Mouse (Mus musculus) mesoderm, embryonic 11.5 days (tissue): ENCODE measurements around the gene Exosc5.

Experiments used
- DNase-seq: peaks from one replicate; pipeline ENCODE4 v3.0.0-alpha.2; 2012; ENCODE audit warnings: low read depth, low spot score

The Exosc5 gene

DNA sequence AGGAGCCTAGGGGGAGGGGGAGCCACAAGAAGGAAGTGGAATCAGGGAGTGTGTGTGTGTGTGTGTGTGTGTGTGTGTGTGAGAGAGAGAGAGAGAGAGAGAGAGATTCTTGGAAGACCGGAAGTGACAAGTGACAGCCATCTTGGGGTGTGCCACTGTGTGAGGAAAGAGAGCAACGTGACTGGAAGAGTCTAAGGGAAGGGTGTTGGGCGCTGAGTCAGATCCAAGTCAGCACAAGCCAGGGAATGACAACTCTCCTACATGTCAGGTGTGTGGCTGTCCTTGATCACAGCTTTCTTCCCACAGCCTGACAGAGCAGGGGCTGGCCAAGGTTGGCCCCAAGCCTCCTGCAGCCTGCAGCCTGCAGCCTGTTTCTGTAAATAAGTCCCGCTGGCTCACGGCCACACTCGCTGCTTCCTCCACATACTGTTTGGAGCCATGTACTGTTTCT, 46.9 kb downstream of the Exosc5 start:
- DNase-seq, result no peak

DNA sequence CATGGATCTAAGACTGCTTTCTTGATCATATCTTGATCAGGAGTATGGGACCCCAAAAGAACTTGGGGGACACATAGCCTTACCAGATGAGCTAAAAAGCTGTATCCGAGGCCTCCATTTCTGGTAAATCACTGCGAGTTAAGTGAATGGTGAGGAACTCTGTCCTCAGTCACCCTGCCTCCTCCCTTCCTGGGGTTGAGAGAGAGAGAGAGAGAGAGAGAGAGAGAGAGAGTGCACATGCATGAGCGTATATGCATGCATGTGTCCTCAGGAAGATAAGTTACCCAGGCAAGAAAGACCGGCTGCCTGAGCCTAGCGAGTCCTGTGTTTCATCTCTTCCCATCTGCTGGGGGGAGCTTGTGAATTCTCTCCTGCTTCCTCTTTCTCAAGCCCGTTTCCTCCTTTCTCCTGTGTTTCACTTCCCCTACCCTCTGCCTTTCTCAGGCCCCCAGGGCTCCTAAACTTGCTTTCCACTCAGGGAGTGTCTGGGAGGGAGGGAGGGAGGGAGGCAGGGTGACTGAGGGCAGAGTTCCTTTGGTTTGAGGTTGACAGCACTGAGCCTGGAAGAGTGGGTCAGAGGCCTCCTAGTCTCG, 47.7 kb downstream of the Exosc5 start:
- DNase-seq, result no peak

DNA sequence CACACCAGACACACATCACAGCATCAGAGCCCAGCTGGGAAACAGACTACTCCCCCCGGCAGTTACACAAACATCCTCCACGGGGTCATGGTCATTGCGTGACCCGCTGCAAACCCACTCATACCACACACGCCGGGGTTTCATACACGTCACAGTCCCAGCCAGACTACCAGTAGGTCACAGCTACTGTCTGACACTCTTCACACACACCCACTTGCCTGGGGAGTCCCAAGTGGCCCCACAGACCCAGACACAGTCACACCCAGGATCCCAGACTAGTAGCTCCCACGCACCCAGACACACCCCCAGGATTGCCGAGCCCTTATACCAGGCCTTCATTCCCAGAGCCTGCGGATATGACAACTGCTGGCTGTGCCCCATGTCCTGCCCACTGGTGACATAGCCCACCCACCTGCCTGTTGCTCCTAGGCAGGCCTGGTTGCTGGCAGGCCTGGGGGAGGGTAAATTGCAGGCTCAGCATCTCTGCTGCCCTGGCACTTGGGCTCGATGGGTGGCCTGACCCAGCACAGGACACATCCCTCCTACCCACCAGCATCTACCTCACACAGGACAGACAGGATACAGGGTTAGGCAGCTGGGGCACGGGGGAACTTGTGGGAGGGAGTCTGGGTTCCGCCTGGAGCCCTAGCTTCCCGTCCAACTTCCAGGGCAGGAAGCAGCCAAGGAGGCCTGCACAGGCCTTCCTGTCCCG, 48.8 kb downstream of the Exosc5 start:
- no peak for DNase-seq

DNA sequence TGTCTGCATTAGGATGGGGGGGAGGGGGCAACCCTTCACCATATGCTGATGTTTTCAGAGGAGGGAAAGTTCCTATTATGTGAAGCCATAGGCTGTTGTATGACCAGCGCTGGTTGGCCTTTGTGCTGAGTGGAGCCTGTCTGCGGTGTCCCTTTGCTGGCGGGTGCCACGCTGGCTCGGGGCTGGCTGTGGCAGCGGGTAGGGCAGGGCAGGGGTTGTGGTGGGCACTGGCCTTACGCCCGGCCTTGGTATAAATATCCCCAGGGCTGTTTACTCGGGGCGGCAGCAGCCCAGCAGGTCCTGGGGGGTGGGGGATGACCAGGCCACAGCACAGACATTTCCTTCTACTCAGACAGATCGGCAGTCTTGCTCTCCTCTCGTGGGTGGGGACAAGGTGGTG, 51.0 kb downstream of the Exosc5 start:
- no peak for DNase-seq

DNA sequence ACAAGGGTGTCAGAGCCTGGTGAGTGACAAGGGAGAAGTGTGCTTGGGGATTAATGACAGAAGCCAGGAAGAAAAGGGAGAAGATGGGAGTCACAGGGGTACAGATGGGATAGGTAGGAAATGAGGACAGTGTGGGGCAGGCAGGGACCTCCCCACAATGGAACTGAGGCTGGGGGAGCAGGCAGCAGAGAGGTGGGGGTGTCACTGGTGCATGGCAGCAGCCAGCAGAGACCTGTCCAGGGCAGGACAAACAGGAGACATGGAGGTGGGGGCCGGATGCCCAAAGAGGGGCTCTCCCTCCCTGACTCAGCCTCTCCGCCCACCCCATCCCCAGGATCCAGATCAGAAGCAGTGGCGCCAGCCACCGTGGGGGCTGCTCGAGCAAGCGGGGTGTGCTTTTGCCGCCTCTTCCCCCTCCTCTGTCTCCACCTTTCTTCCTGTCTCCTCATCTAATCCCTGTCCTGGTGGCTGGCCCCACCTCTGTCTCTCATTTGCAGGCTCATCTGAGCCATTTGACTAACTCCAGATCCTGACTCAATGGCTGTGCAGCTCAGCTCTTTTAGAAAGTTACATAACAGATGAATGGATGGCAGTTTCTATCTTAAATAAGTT, 51.7 kb downstream of the Exosc5 start:
- DNase-seq, result no peak

DNA sequence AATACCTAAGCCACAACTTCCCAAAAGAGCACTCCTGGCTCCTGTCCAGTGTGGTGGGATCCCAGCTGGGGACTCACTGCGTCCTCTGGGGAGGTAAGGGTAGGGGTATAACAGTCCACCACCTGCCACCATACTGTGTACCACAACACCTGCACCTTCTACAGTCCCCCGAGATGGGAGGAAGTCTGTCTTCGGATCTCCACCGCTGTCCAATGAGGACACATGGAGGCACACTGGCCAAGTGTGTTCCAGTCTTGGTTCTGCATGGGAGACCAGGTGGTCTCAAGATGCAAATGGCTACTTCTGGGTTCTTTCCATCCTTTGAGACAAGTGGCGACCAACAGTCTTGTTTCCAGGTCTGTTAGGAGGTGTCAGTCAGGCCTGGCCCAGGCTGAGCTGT, 52.2 kb downstream of the Exosc5 start:
- no peak for DNase-seq

DNA sequence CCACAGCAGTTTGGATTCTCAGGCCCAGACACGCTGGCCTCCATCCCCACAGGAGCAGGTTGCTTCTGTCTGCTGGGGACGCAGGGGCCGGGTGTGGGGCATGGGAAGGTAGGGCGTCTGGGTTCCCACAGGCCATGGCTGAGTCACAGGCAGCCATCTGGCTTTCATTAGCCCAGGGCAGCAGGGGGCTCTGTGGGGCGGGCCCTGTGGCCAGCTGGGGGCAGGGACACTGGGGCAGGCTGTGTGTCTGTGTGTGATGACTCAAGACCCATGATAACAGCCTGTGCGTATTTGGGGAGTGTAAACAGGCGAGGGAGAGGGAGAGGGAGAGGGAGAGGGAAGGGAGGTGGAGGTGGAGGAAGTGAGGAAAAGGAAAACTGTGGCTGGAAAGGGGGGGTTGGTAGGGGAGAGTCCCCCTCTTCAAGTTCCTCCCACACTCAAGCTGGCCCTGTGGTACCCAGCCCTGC, 52.8 kb downstream of the Exosc5 start:
- peak; percentile 68 for DNase-seq

DNA sequence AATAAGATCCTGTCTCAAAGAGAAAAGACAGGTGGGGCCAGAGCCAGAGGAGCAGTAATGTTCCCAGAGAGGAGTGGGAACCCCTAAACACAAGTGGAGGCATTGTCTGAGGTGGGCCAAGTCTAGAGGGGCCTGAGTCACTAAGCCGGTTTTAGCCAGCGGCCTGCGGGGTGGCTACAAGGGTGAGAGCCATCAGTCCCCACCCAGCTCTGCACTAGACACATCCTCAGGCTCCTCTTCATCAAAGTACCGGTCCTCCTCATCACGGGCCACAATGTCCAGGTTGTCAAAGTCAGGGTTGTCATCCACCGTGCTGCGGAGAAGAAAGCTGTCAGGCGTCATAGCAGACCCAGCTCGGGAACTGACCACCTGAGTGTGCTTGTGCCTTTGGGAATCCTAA, 53.8 kb downstream of the Exosc5 start:
- DNase-seq, result no peak

DNA sequence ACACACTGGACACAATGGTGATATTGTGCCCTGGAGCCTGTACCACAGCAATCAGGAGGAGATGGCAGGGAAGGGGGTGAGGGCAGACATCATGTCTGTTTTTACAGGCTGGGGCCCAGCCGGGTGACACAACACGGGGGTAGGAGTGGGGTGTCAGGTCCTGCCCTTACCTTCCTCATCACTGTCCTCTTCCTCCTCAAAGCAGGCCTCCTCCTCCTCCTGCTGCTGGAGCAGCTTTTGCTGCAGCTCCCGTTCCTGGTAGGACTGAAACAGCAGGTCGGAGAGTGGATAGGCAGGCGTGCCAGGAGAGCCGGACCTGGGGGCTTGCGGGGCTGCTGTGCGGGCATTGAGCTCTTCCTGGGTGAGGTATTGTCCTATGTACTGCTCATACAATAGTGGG, 55.6 kb downstream of the Exosc5 start:
- DNase-seq, result no peak

DNA sequence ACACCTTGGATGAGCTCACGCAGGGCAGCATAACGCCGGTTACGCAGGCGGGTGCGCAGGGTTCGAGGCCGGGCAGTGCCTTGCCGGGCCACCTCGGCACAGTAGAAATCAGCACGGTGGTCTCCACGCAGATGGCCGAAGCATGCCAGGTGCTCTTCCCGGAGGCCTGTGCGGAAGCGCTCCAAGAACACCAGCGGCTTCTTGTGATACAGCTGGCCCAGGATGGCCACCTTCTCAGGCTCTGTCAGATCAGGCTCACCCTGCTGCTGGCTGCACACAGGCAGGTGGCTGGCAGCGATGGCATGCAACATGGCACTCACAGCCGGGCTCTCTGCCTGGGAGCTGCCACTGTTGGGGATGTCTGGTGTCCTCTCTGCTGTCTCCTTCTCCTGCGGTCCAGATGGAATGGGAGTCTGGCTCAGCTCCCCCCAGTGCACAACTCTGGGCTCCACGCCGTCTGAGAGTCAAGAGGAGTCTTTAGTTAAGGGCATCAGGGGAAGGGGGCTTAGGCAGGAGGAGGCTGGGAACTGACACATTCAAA, 56.8 kb downstream of the Exosc5 start:
- DNase-seq, result no peak

DNA sequence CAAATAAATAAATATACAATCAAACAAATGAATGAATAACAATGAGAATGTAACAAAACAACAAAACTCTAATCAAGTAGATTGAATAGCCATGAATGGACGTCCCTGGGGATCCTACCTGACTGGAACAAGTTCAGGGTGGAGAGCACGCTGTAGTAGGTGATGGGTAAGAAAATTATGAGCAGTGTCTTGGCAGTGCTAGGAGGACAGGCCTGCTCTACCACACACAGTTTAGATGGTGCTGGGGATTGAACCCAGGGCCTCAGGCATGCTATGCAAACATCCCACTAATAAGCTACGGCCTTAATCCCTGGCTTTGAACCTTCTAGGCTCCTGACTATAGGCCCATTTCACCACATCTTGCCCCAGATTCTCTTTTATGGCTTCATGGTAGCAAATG, 58.5 kb downstream of the Exosc5 start:
- DNase-seq, result no peak

DNA sequence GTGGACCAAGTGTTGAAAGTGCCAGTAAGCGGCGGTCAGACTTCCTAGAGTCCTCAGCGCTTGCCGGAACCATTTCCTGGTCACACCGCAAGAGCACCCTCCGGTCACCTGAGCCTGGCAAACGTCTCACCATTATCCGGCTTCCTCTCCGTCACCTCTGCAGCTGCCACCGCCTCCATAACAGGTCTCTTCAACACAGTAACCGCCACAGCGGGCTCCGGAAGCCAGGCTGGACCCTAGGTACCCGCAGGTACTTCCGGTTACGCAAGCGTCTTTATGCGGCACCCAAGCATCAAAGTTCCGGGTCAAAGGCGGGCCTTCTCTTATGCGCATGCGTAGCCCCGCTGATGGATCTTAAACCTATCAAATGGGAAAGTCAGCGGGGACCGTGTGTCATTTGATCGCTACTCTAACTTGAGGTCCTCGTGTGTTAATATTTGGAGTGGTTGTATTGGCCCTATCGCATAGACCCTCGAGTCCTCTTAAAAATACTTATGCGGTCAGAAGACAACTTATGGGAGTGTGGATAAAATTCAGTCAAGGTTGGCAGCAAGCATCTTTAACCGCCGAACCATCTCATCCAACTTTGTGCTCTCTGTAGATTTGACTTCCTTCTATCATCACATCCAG, 59.9 kb downstream of the Exosc5 start, which contains the start of gene Ccdc97:
Gene Ccdc97 (minus strand): TSS at position 301 of the 630 bp plus-strand sequence.
- peak; percentile 94 for DNase-seq

DNA sequence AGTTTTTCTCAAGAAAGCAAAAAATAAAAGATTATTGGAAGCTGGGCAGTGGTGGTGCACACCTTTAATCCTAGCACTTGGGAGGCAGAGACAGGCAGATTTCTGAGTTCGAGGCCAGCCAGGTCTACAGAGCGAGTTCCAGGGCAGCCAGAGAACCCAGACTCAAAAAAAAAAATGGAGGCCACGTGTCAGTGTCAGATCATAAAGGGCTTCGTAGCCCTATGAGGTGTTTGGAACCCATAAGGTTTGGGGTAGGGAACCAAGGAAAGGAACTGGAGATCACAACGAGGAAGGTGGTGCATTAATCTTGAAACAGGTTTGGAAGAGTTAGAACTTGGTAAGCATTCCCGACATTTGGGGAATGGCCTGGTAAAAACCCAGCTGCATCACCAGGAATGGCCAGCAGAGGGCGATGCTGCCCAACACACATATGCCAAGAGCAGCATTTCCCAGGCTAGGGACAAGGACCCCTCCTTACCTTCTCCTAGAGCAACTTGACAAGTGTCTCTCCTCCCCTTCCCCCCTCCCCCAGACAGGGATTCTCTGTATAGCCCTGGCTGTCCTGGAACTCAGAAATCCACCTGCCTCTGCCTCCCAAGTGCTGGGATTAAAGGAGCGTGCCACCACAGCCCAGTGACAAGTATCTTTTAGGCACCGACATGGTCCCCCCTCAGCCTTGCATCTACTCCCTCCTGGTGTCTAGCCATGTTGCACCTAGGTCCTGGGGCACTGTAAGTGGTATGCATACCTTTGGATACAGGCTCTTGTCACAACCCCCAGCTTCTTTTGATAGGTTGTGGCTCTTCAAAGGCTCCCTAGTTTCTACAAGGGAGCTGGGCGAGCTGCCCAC, 61.0 kb downstream of the Exosc5 start:
- DNase-seq, result peak; percentile 84

DNA sequence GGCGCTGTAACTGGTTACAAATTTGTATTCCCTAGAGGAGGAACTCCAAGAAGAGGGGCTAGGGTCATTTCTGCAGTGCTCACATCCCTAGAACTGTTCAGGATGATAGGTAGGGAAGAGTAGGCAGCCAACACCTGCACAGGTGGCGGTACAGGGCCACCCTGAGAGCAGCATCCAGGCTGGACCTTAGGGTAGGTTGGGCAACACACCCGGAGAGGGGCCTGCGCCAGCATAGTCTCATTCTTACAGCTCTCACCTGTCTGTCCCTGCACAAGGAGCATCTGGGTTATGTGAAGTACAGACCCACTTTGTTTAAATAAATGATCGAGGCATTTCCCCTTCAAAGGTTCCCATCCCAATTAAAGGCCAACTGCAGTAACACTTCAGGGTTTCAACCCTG, 61.8 kb downstream of the Exosc5 start:
- DNase-seq, result no peak
